Mouse (Mus musculus): ENCODE results near the gene Kitl. TPM values are rescaled to one million over a fixed set of nuclear protein-coding genes. Genes with fewer than 3 reads are reported as not detected.

Gene Kitl
- 4.2 and 4.8 TPM in 2 replicates for polyA plus RNA-seq (2012; ENCODE audit: low replicate concordance)

DNA sequence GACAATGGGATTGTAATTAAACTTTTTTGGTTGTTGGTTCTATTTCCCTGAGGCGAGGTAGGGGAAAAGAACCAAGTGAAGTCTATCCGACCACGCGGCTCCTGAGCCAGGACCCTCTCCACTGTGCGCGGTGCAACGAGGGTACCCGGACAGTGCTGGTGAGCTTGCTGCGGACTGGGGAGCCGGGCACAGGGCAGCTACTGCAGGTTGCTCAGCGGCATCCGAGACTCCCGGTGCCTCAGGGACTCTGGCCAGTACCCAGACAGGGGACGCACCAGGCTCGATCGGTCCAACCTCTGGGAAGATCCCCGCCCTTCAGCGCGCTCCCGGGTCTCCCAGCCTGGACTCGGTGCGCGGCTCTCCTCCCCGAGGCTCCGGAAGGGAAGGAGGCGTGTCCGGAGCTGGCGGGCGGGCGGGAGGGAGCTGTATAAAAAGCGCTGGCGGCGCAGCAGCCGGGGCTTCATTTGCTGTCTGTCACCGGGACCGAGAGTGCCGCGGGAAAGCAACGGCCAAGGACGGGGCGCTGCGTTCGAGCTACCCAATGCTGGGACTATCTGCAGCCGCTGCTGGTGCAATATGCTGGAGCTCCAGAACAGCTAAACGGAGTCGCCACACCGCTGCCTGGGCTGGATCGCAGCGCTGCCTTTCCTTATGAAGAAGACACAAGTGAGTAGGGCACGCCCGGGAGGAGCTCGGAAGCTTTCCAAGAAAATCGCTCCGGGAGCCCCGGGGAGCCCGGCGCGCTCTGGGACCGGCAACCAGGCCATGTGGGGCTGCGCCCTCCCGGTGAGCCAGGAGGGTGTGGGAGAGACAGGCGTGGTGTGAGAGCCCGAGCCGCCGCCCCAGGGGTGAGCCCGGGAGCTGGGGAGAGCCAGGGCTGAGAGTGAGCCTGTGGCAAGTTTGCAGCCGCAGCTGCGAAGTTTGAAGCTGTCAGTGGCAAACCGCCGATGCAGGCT, at the start of gene Kitl:
Gene Kitl (plus strand): TSS at position 261 of the 956 bp plus-strand sequence.

Data from leukemia stem cell, adult 10-12 weeks (primary cell).